ENCODE assay signal across 7 mouse cellular contexts in genomic region chr11:83270842-83271150, GRCm38 (mm10). TPM values are rescaled to one million over a fixed set of nuclear protein-coding genes. Genes with fewer than 3 reads are reported as not detected.
DNase-seq lines count a peak whose midpoint lies in the region; ATAC-seq and TF ChIP-seq lines count a peak whose summit lies in the region.

No protein-coding gene starts in this region.

- no peaks in the 10 kb centered on the region for H3K9me3 ChIP-seq in lung, postnatal 0 days (ENCODE audit: low read length)
- H3K9me3 ChIP-seq in forebrain, embryonic 12.5 days: no peaks in the 10 kb centered on the region
- no peaks in the 10 kb centered on the region for H3K9me3 ChIP-seq in liver, embryonic 14.5 days (ENCODE audit: control insufficient read depth, low read length)
- H3K9me3 ChIP-seq in stomach, embryonic 16.5 days (replicated peaks; ENCODE audit: control insufficient read depth, low read length): no peaks in the 10 kb centered on the region

- 1% methylated on average over 6 of the region's 6 CpGs for WGBS in lung, postnatal 0 days
- WGBS in forebrain, embryonic 12.5 days: under 1% methylated on average over 6 of the region's 6 CpGs
- 2% methylated on average over 6 of the region's 6 CpGs for WGBS in liver, embryonic 14.5 days (ENCODE audit: insufficient replicate concordance)
- under 1% methylated on average over 6 of the region's 6 CpGs for WGBS in stomach, embryonic 16.5 days

- no peaks in the 10 kb centered on the region for H3K4me1 ChIP-seq in lung, postnatal 0 days (ENCODE audit: insufficient read depth, low read depth, low read length)
- H3K4me1 ChIP-seq in forebrain, embryonic 12.5 days: peaks cover 4% of the 10 kb centered on the region; the same call in 1 of the 2 replicates
- peaks cover 2 to 14% of the 10 kb centered on the region in 2 experiments; a peak in 3 of 4 replicates for H3K4me1 ChIP-seq in liver, embryonic 14.5 days (replicated peaks; ENCODE audit: control insufficient read depth in 2 of 2, insufficient read depth in 2 of 2, low read length in 1 of 2)
- no peaks in the 10 kb centered on the region; the same call in 1 of the 2 replicates for H3K4me1 ChIP-seq in stomach, embryonic 16.5 days (ENCODE audit: control insufficient read depth, insufficient read depth, low read length)

- no peaks in the 10 kb centered on the region for H3K27me3 ChIP-seq in lung, postnatal 0 days (replicated peaks; ENCODE audit: insufficient read depth, low read length)
- H3K27me3 ChIP-seq in forebrain, embryonic 12.5 days: 0 out of 2 replicates have a peak, but pooled peaks cover 4% of the 10 kb centered on the region
- peaks cover 2% of the 10 kb centered on the region for H3K27me3 ChIP-seq in liver, embryonic 14.5 days (ENCODE audit: control insufficient read depth, insufficient read depth, low read length)
- H3K27me3 ChIP-seq in stomach, embryonic 16.5 days (ENCODE audit: control insufficient read depth, insufficient read depth, low read length): no peaks in the 10 kb centered on the region

- H3K27ac ChIP-seq in lung, postnatal 0 days (ENCODE audit: low read length): no peak overlapping the region
- H3K27ac ChIP-seq in forebrain, embryonic 12.5 days: peak overlapping the region; percentile 80
- peak overlapping the region; percentile 71 for H3K27ac ChIP-seq in liver, embryonic 14.5 days
- no peak overlapping the region for H3K27ac ChIP-seq in stomach, embryonic 16.5 days (ENCODE audit: low read length)

- no peak for TF ChIP-seq CTCF in lung, postnatal 0 days (IDR thresholded peaks at IDR 0.05)
- no peak for TF ChIP-seq CTCF in liver, embryonic 14.5 days (IDR thresholded peaks at IDR 0.05; ENCODE audit: low read depth)

- no peaks in the 10 kb centered on the region for H3K36me3 ChIP-seq in lung, postnatal 0 days (ENCODE audit: insufficient read depth, low read length)
- H3K36me3 ChIP-seq in forebrain, embryonic 12.5 days (replicated peaks): no peaks in the 10 kb centered on the region
- peaks cover 5% of the 10 kb centered on the region; the same call in 1 of the 2 replicates for H3K36me3 ChIP-seq in liver, embryonic 14.5 days (replicated peaks; ENCODE audit: control insufficient read depth, insufficient read depth, low read depth)
- H3K36me3 ChIP-seq in stomach, embryonic 16.5 days (ENCODE audit: control insufficient read depth, insufficient read depth, low read length): no peaks in the 10 kb centered on the region

- H3K4me2 ChIP-seq in lung, postnatal 0 days (replicated peaks; ENCODE audit: low read depth, low read length): peak overlapping the region; percentile 68
- H3K4me2 ChIP-seq in forebrain, embryonic 12.5 days: peak overlapping the region; percentile 60
- peak overlapping the region; percentile 73 for H3K4me2 ChIP-seq in liver, embryonic 14.5 days (ENCODE audit: low read depth)
- peak overlapping the region; percentile 62 for H3K4me2 ChIP-seq in stomach, embryonic 16.5 days (ENCODE audit: low read depth, low read length)

- peak overlapping the region; percentile 45 for H3K4me3 ChIP-seq in lung, postnatal 0 days (ENCODE audit: low read depth, low read length)
- H3K4me3 ChIP-seq in forebrain, embryonic 12.5 days (replicated peaks): peak overlapping the region; percentile 49
- H3K4me3 ChIP-seq in liver, embryonic 14.5 days (ENCODE audit: insufficient read depth in 1 of 2, low read depth in 2 of 2, low read length in 2 of 2): peak overlapping the region; percentile 62 to 99
- H3K4me3 ChIP-seq in stomach, embryonic 16.5 days (replicated peaks; ENCODE audit: low read length): peak overlapping the region; percentile 62

- peak overlapping the region; percentile 69 for H3K9ac ChIP-seq in lung, postnatal 0 days (replicated peaks; ENCODE audit: low read depth)
- peak overlapping the region; percentile 49 for H3K9ac ChIP-seq in forebrain, embryonic 12.5 days
- H3K9ac ChIP-seq in liver, embryonic 14.5 days (replicated peaks): peak overlapping the region; percentile 72
- H3K9ac ChIP-seq in stomach, embryonic 16.5 days (ENCODE audit: low read length): peak overlapping the region; percentile 72

- DNase-seq in lung, postnatal 0 days (ENCODE audit: low spot score): no peak
- DNase-seq in lung, postnatal 25 days (ENCODE audit: low spot score): no peak
- DNase-seq in liver, embryonic 14.5 days (ENCODE audit: low read depth in 3 of 3, low spot score in 3 of 3): no peak
- no peak for DNase-seq in left cerebral cortex, adult 8-10 months (ENCODE audit: low spot score in 2 of 2)
- no peak for DNase-seq in adrenal gland, adult (ENCODE audit: inconsistent age in 2 of 2, low spot score in 1 of 2)

- TF ChIP-seq EP300 in lung, postnatal 0 days (IDR thresholded peaks at IDR 0.05): no peak
- TF ChIP-seq EP300 in liver, embryonic 14.5 days (IDR thresholded peaks at IDR 0.05; ENCODE audit: low read depth): no peak

- ATAC-seq in lung, postnatal 0 days: peak; percentile 56
- peak; percentile 77 for ATAC-seq in forebrain, embryonic 12.5 days (ENCODE audit: low FRiP score)
- ATAC-seq in liver, embryonic 14.5 days (ENCODE audit: insufficient read depth): peak; percentile 17
- peak; percentile 48 for ATAC-seq in stomach, embryonic 16.5 days (ENCODE audit: insufficient read depth, low FRiP score)

RNA-seq across cellular contexts. Expression of gene Slfn14, which starts 15.7 kb away (rescaled TPM):
- 0.75 and 1.3 TPM in 2 replicates for polyA plus RNA-seq in lung, postnatal 0 days (2015; fragmentation: Nextera tagmentation; extraction: Ambion mirVana)
- polyA plus RNA-seq in forebrain, embryonic 12.5 days (2016; fragmentation: Nextera tagmentation; extraction: Ambion mirVana): 0.73 and 0.84 TPM in 2 replicates
- 11.4 and 15.4 TPM in 2 replicates for polyA plus RNA-seq in liver, embryonic 14.5 days (2012; rRNA removed)
- polyA plus RNA-seq in liver, embryonic 14.5 days (2014; fragmentation: Nextera tagmentation; extraction: Ambion mirVana): 29.3 and 30.4 TPM in 2 replicates
- 1.4 and 1.7 TPM in 2 replicates for polyA plus RNA-seq in stomach, embryonic 16.5 days (2015; fragmentation: Nextera tagmentation; extraction: Ambion mirVana)
- not detected for total RNA-seq in left cerebral cortex, adult 8-10 months (2022)

RNA-seq across cellular contexts. Expression of gene Ap2b1, which starts 28.0 kb away (rescaled TPM):
- 26.5 and 30.9 TPM in 2 replicates for polyA plus RNA-seq in lung, postnatal 0 days (2015; fragmentation: Nextera tagmentation; extraction: Ambion mirVana)
- polyA plus RNA-seq in forebrain, embryonic 12.5 days (2016; fragmentation: Nextera tagmentation; extraction: Ambion mirVana): 95.7 and 110 TPM in 2 replicates
- polyA plus RNA-seq in liver, embryonic 14.5 days (2012; rRNA removed): 10.5 and 11.7 TPM in 2 replicates
- 20.9 and 22.3 TPM in 2 replicates for polyA plus RNA-seq in liver, embryonic 14.5 days (2014; fragmentation: Nextera tagmentation; extraction: Ambion mirVana)
- polyA plus RNA-seq in stomach, embryonic 16.5 days (2015; fragmentation: Nextera tagmentation; extraction: Ambion mirVana): 50.0 and 50.5 TPM in 2 replicates
- total RNA-seq in left cerebral cortex, adult 8-10 months (2022): 100 to 1,000 TPM; 255 to 290 (median 271) TPM

RNA-seq across cellular contexts. Expression of gene Pex12, which starts 31.6 kb away (rescaled TPM):
- polyA plus RNA-seq in lung, postnatal 0 days (2015; fragmentation: Nextera tagmentation; extraction: Ambion mirVana): 9.0 and 9.5 TPM in 2 replicates
- polyA plus RNA-seq in forebrain, embryonic 12.5 days (2016; fragmentation: Nextera tagmentation; extraction: Ambion mirVana): 15.4 and 18.5 TPM in 2 replicates
- 3.1 and 3.4 TPM in 2 replicates for polyA plus RNA-seq in liver, embryonic 14.5 days (2012; rRNA removed)
- polyA plus RNA-seq in liver, embryonic 14.5 days (2014; fragmentation: Nextera tagmentation; extraction: Ambion mirVana): 4.2 and 4.8 TPM in 2 replicates
- 13.6 and 15.0 TPM in 2 replicates for polyA plus RNA-seq in stomach, embryonic 16.5 days (2015; fragmentation: Nextera tagmentation; extraction: Ambion mirVana)
- 10 to 100 TPM; 13.0 to 15.0 (median 13.8) TPM for total RNA-seq in left cerebral cortex, adult 8-10 months (2022)

Comparison
In these comparisons a context has a peak if more than half of its experiments do, and no peak if none do; other contexts are left out.
1. ATAC-seq: peak in every context shown above with its lines; median percentile 77 in forebrain, embryonic 12.5 days; 56 in lung, postnatal 0 days; 48 in stomach, embryonic 16.5 days; 17 in liver, embryonic 14.5 days.
2. H3K27ac ChIP-seq: peak in forebrain, embryonic 12.5 days (single experiment) and liver, embryonic 14.5 days (single experiment); none in lung, postnatal 0 days (single experiment) and stomach, embryonic 16.5 days (single experiment).
3. Peak in every context shown above with its lines, with median percentiles within 50 percentile points of each other: H3K4me2 ChIP-seq, H3K4me3 ChIP-seq and H3K9ac ChIP-seq.